18 mouse cellular contexts compared by ENCODE assay signal in the genomic region with DNA sequence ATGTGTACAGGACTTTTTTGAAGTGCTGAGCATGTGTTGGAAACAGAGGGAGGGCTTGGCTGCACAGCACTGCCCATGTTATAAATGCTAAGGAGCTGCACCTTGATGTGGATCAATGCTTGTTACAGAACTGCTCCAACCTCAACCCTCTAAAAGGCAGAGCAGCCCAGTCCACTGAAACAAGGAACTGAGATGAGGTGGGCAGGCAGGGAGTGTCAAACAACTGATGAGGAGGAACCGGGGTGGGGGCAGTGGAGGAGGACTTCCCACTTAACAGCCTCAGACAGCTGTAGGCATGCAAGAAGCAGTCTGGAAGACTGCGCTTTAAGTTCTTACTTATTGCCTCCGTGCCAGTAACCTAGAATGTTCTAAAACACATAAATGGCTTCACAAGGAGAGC. TPM values are rescaled to one million over a fixed set of nuclear protein-coding genes. Genes with fewer than 3 reads are reported as not detected.
ATAC-seq lines count a peak whose summit lies in the region.
"Had no signal": no experiment of that assay in that cellular context is flagged by ENCODE, and none has a peak within 500 bp of the region (broad histone marks: within the 10 kb centered on the region; RNA-seq: fewer than 3 reads in every experiment).

No protein-coding gene starts in this region.

- ATAC-seq in common myeloid progenitor, adult 5-6 weeks (replicated peaks; ENCODE audit: low read depth, poor library complexity, severe bottlenecking), result peak; percentile 97
- 0 out of 2 replicates have a peak, but pooled peaks have one; percentile 34 for ATAC-seq in frontal cortex, adult (ENCODE audit: low TSS enrichment)
- ATAC-seq in granulocyte monocyte progenitor cell, adult 5-6 weeks (replicated peaks; ENCODE audit: poor library complexity, severe bottlenecking), result peak; percentile 88
- ATAC-seq in hematopoietic stem cell, adult 5-6 weeks (replicated peaks in 1 of 2; ENCODE audit: insufficient read depth in 1 of 2, low FRiP score in 2 of 2, low TSS enrichment in 1 of 2, low read depth in 1 of 2, poor library complexity in 2 of 2, severe bottlenecking in 2 of 2), result peak; percentile 84 to 89; a peak in 3 of 4 replicates
- ATAC-seq in megakaryocyte, adult 5-6 weeks (ENCODE audit: poor library complexity, severe bottlenecking), result peak; percentile 89
- peak; percentile 88 for ATAC-seq in megakaryocyte progenitor cell, adult 5-6 weeks (replicated peaks; ENCODE audit: poor library complexity)
- 0 out of 2 replicates have a peak, but pooled peaks have one; percentile 31 for ATAC-seq in monocyte, adult 5-6 weeks (replicated peaks; ENCODE audit: insufficient number of reproducible peaks, low FRiP score, low TSS enrichment, poor library complexity, severe bottlenecking)
- peak; percentile 48; the same call in 1 of the 2 replicates for ATAC-seq in neutrophil, adult 5-6 weeks (ENCODE audit: extremely low read depth, insufficient number of reproducible peaks, low FRiP score, poor library complexity, severe bottlenecking)

RNA-seq across cellular contexts. Expression of gene AU015836, which starts 51.1 kb away (rescaled TPM):
- not detected in 2 replicates for total RNA-seq in common myeloid progenitor, adult 5-6 weeks (2017)
- not detected in 2 replicates for total RNA-seq in granulocyte monocyte progenitor cell, adult 5-6 weeks (2014; fragmentation: Nextera tagmentation)
- not detected in 2 replicates for total RNA-seq in granulocyte monocyte progenitor cell, adult 5-6 weeks (2017)
- total RNA-seq in hematopoietic stem cell, adult 5-6 weeks (2017), result not detected in 2 replicates
- not detected in 2 replicates for total RNA-seq in megakaryocyte, adult 5-6 weeks (2015)
- 0.48 TPM in 1 of 2 replicates, not detected in the other for total RNA-seq in megakaryocyte, adult 5-6 weeks (2017)
- total RNA-seq in megakaryocyte progenitor cell, adult 5-6 weeks (2015), result not detected in 2 replicates
- not detected in 2 replicates for total RNA-seq in megakaryocyte progenitor cell, adult 5-6 weeks (2017)
- not detected in 3 replicates for total RNA-seq in monocyte, adult 5-6 weeks (2017)
- total RNA-seq in neutrophil, adult 5-6 weeks (2017), result not detected in 2 replicates
- total RNA-seq: adrenal gland, adult 18-20 months; adrenal gland, adult 2 months; adrenal gland, adult 8-10 months; adrenal gland, postnatal 10 days; adrenal gland, postnatal 14 days; adrenal gland, postnatal 25 days; adrenal gland, postnatal 36 days; CH12.LX; G1E; MEL had no signal

Comparison
In these comparisons a context has a peak if more than half of its experiments do, and no peak if none do; other contexts are left out.
1. Peak in every context shown above with its lines: ATAC-seq.
2. ATAC-seq: peak in every context shown above with its lines; median percentile 97 in common myeloid progenitor, adult 5-6 weeks; 89 in megakaryocyte, adult 5-6 weeks; 88 in granulocyte monocyte progenitor cell, adult 5-6 weeks; 88 in megakaryocyte progenitor cell, adult 5-6 weeks; 86 in hematopoietic stem cell, adult 5-6 weeks; 48 in neutrophil, adult 5-6 weeks; 34 in frontal cortex, adult; 31 in monocyte, adult 5-6 weeks.